Mouse (Mus musculus) forebrain, embryonic 11.5 days (tissue): Measurements from ENCODE around the gene Npdc1. TPM values are rescaled to one million over a fixed set of nuclear protein-coding genes. Genes with fewer than 3 reads are reported as not detected.

ENCODE experiments used
- ATAC-seq: fragments of 200-750 bp; cut with Nextera tagmentation; replicated peaks from 2 replicates; pipeline ENCODE4 v1.8.0; 2017; ENCODE audit warnings: moderate TSS enrichment; ENCODE audit not compliant: low FRiP score
- DNase-seq: peaks from one replicate; pipeline ENCODE4 v3.0.0-alpha.2; 2017; ENCODE audit warnings: low spot score
- H3K27ac ChIP-seq: fragments of 300-500 bp; sonication (generic); 2 replicates; pipeline ENCODE4 v1.5.1; 2014; ENCODE audit warnings: low read depth, low read length
- H3K27me3 ChIP-seq: fragments of 300-500 bp; sonication (generic); 2 replicates; pipeline ENCODE4 v1.6.1; 2014; ENCODE audit warnings: mild to moderate bottlenecking, low read length, mixed read lengths; ENCODE audit not compliant: control insufficient read depth, insufficient read depth
- H3K36me3 ChIP-seq: fragments of 300-500 bp; sonication (generic); 2 replicates; pipeline ENCODE4 v1.6.1; 2014; ENCODE audit warnings: mild to moderate bottlenecking, low read length, moderate library complexity, mixed read lengths; ENCODE audit not compliant: control insufficient read depth, insufficient read depth
- H3K4me1 ChIP-seq: fragments of 300-500 bp; sonication (generic); replicated peaks from 2 replicates; pipeline ENCODE4 v1.6.1; 2014; ENCODE audit warnings: low read length, mixed read lengths; ENCODE audit not compliant: control insufficient read depth, insufficient read depth
- H3K4me2 ChIP-seq: fragments of 300-500 bp; sonication (generic); 2 replicates; pipeline ENCODE4 v1.6.1; 2014; ENCODE audit warnings: low read depth, mild to moderate bottlenecking, low read length, moderate library complexity, mixed read lengths; ENCODE audit not compliant: severe bottlenecking
- H3K4me3 ChIP-seq: fragments of 300-500 bp; sonication (generic); 2 replicates; pipeline ENCODE4 v1.5.1; 2014; ENCODE audit warnings: low read depth, low read length
- H3K9ac ChIP-seq: fragments of 300-500 bp; sonication (generic); 2 replicates; pipeline ENCODE4 v1.6.1; 2014; ENCODE audit warnings: low read length
- H3K9me3 ChIP-seq: fragments of 300-500 bp; sonication (generic); 2 replicates; pipeline ENCODE4 v1.6.1; 2016; ENCODE audit warnings: low read length, mixed read lengths; ENCODE audit not compliant: control insufficient read depth
- WGBS: fragments of 180-500 bp; shearing (Covaris S2); extraction: QIAGEN DNeasy Blood & Tissue Kit; methylation state at CpG from one replicate; pipeline ENCODE4 v1.1.7; 2014; 5-methylcytosine and 5-hydroxymethylcytosine counted together
- polyA plus RNA-seq: library from polyadenylated mRNA; unstranded; fragments of >200 nt; fragmentation: Nextera tagmentation; extraction: Ambion mirVana; gene quantifications from 2 replicates; pipeline ENCODE4 v1.2.1, GENCODE M21; 2014

Npdc1 gene
- polyA plus RNA-seq, 1 experiment from 2014 or later = 120 TPM

GRCm38 (mm10) chr2:25384492-25384891 is 14.7 kb upstream of the Npdc1 start:
- Histone ChIP-seq H3K4me3 (no peak overlapping the region), H3K4me2 (no peak overlapping the region), H3K36me3 (no peaks in the 10 kb centered on the region), H3K27ac (no peak overlapping the region), H3K4me1 (no peaks in the 10 kb centered on the region), H3K27me3 (no peaks in the 10 kb centered on the region), H3K9ac (no peak overlapping the region), H3K9me3 (no peaks in the 10 kb centered on the region)
- WGBS = 79% methylated on average over 5 of the region's 5 CpGs
- DNase-seq (no peak), ATAC-seq (no peak)

- no peaks in the 10 kb centered on the region for H3K36me3 ChIP-seq
- H3K4me2 ChIP-seq = no peak overlapping the region
- peaks cover 6% of the 10 kb centered on the region for H3K4me1 ChIP-seq
- no peaks in the 10 kb centered on the region for H3K9me3 ChIP-seq
- H3K9ac ChIP-seq = no peak overlapping the region
- WGBS = 78% methylated on average over 5 of the region's 5 CpGs
- H3K27me3 ChIP-seq = peaks cover 16% of the 10 kb centered on the region
- no peak overlapping the region for H3K4me3 ChIP-seq
- no peak overlapping the region for H3K27ac ChIP-seq
- DNase-seq (no peak), ATAC-seq (no peak)
These were observed 7.9 kb upstream of the Npdc1 start for GRCm38 (mm10) chr2:25391266-25391665.

- Histone ChIP-seq H3K9ac (no peak overlapping the region), H3K4me2 (no peak overlapping the region), H3K4me3 (no peak overlapping the region), H3K9me3 (no peaks in the 10 kb centered on the region), H3K27ac (no peak overlapping the region), H3K27me3 (peaks cover 29% of the 10 kb centered on the region), H3K36me3 (no peaks in the 10 kb centered on the region), H3K4me1 (peaks cover 6% of the 10 kb centered on the region)
- no peak for ATAC-seq
- no peak for DNase-seq
- WGBS = 35% methylated on average over 3 of the region's 3 CpGs
These were observed 4.6 kb upstream of the Npdc1 start for GRCm38 (mm10) chr2:25394281-25395221.

- Histone ChIP-seq H3K9me3 (no peaks in the 10 kb centered on the region), H3K4me2 (peak within 1 kb of the TSS; percentile 61), H3K4me3 (peak within 1 kb of the TSS; percentile 27), H3K27me3 (peaks cover 41% of the 10 kb centered on the region), H3K4me1 (peaks cover 6% of the 10 kb centered on the region), H3K27ac (no peak within 1 kb of the TSS), H3K36me3 (no peaks in the 10 kb centered on the region), H3K9ac (peak within 1 kb of the TSS; percentile 41; the same call in 1 of the 2 replicates)
- ATAC-seq (no peak), DNase-seq (no peak)
- WGBS = 2% methylated on average over 57 of the region's 57 CpGs
These were observed 3.2 kb upstream of the Npdc1 start, which contains the start of gene Entpd2 for GRCm38 (mm10) chr2:25395721-25396596. Entpd2 (plus strand) TSS chr2:25395874.

GRCm38 (mm10) chr2:25396597-25396983 is 2.6 kb upstream of the Npdc1 start:
- DNase-seq (no peak), ATAC-seq (no peak)
- Histone ChIP-seq H3K36me3 (no peaks in the 10 kb centered on the region), H3K9me3 (no peaks in the 10 kb centered on the region), H3K27me3 (peaks cover 41% of the 10 kb centered on the region), H3K4me2 (peak overlapping the region; percentile 61; the same call in 1 of the 2 replicates), H3K4me1 (peaks cover 6% of the 10 kb centered on the region), H3K4me3 (no peak overlapping the region), H3K9ac (no peak overlapping the region), H3K27ac (no peak overlapping the region)
- 28% methylated on average over 3 of the region's 3 CpGs for WGBS

- H3K4me3 ChIP-seq = no peak overlapping the region
- no peaks in the 10 kb centered on the region for H3K9me3 ChIP-seq
- ATAC-seq (no peak), DNase-seq (no peak)
- WGBS = 79% methylated on average over 1 of the region's 1 CpGs
- peaks cover 41% of the 10 kb centered on the region for H3K27me3 ChIP-seq
- H3K4me1 ChIP-seq = peaks cover 6% of the 10 kb centered on the region
- H3K27ac ChIP-seq = no peak overlapping the region
- no peak overlapping the region for H3K4me2 ChIP-seq
- H3K36me3 ChIP-seq = no peaks in the 10 kb centered on the region
- no peak overlapping the region for H3K9ac ChIP-seq
These were observed 2.1 kb upstream of the Npdc1 start for GRCm38 (mm10) chr2:25397010-25397409.

GRCm38 (mm10) chr2:25398065-25398464 is 1.1 kb upstream of the Npdc1 start:
- ATAC-seq (no peak), DNase-seq (no peak)
- H3K9ac ChIP-seq = no peak overlapping the region
- 92% methylated on average over 7 of the region's 7 CpGs for WGBS
- peaks cover 6% of the 10 kb centered on the region for H3K4me1 ChIP-seq
- H3K36me3 ChIP-seq = no peaks in the 10 kb centered on the region
- no peak overlapping the region for H3K27ac ChIP-seq
- no peak overlapping the region for H3K4me3 ChIP-seq
- H3K27me3 ChIP-seq = peaks cover 41% of the 10 kb centered on the region
- H3K4me2 ChIP-seq = no peak overlapping the region
- no peaks in the 10 kb centered on the region for H3K9me3 ChIP-seq

GRCm38 (mm10) chr2:25400291-25400690 is 1.1 kb downstream of the Npdc1 start:
- Histone ChIP-seq H3K4me2 (peak overlapping the region; percentile 34; the same call in 1 of the 2 replicates), H3K9me3 (no peaks in the 10 kb centered on the region), H3K4me3 (no peak overlapping the region), H3K4me1 (peaks cover 6% of the 10 kb centered on the region), H3K9ac (no peak overlapping the region), H3K27ac (no peak overlapping the region), H3K27me3 (peaks cover 35% of the 10 kb centered on the region), H3K36me3 (no peaks in the 10 kb centered on the region)
- 22% methylated on average over 16 of the region's 16 CpGs for WGBS
- DNase-seq (no peak), ATAC-seq (no peak)
